21 mouse cellular contexts compared by ENCODE assay signal in genomic region chr10:63192736-63193135, GRCm38 (mm10). TPM values are rescaled to one million over a fixed set of nuclear protein-coding genes. Genes with fewer than 3 reads are reported as not detected.
DNase-seq lines count a peak whose midpoint lies in the region; TF ChIP-seq lines count a peak whose summit lies in the region.
"Had no signal": no experiment of that assay in that cellular context is flagged by ENCODE, and none has a peak within 500 bp of the region (broad histone marks: within the 10 kb centered on the region; RNA-seq: fewer than 3 reads in every experiment).

No protein-coding gene starts in this region.

- H3K27me3 ChIP-seq in E14TG2a.4 (ENCODE audit: insufficient read depth, low read length): peaks cover 13% of the 10 kb centered on the region
- H3K27me3 ChIP-seq: heart, embryonic 12.5 days; heart, embryonic 15.5 days; hindbrain, embryonic 12.5 days; hindbrain, embryonic 15.5 days had no signal

- no peak for TF ChIP-seq CTCF in E14TG2a.4 (conservative IDR thresholded peaks at IDR 0.05; ENCODE audit: low read length)

- no peaks in the 10 kb centered on the region for H3K36me3 ChIP-seq in E14TG2a.4 (ENCODE audit: insufficient read depth, low read length)
- H3K36me3 ChIP-seq: forebrain, embryonic 10.5 days; hindbrain, embryonic 12.5 days; hindbrain, embryonic 15.5 days had no signal

- H3K4me3 ChIP-seq in E14TG2a.4 (replicated peaks; ENCODE audit: low read length): peak overlapping the region; percentile 68
- H3K4me3 ChIP-seq: forebrain, embryonic 10.5 days; heart, embryonic 12.5 days; heart, embryonic 15.5 days; hindbrain, embryonic 12.5 days; hindbrain, embryonic 15.5 days had no signal

- DNase-seq in cerebellum, postnatal 10 days: peak; percentile 11 to 33
- no peak for DNase-seq in cerebellum, postnatal 25 days
- peak; percentile 83 for DNase-seq in heart, adult 11 months
- DNase-seq in heart, postnatal 4 days: no peak
- DNase-seq in natural killer cell, adult 2 months (ENCODE audit: low spot score in 2 of 2): no peak
- DNase-seq: adrenal gland, adult 8-10 months; adrenal gland, postnatal 25 days; cerebellum, adult 11-12 months; cerebellum, adult 9-10 months; forebrain, postnatal 0 days; gastrocnemius, postnatal 36 days; heart, postnatal 10 days; kidney, adult 2 months had no signal

- peaks cover 28% of the 10 kb centered on the region for H3K4me1 ChIP-seq in E14TG2a.4 (replicated peaks; ENCODE audit: low read depth, low read length)
- H3K4me1 ChIP-seq: forebrain, embryonic 10.5 days; hindbrain, embryonic 12.5 days; hindbrain, embryonic 15.5 days had no signal

- no peaks in the 10 kb centered on the region for H3K9me3 ChIP-seq in E14TG2a.4 (ENCODE audit: low read length)
- H3K9me3 ChIP-seq: forebrain, embryonic 10.5 days; heart, embryonic 12.5 days; heart, embryonic 15.5 days; hindbrain, embryonic 12.5 days; hindbrain, embryonic 15.5 days had no signal

RNA-seq across cellular contexts. Expression of gene Mypn, which starts 11.0 kb away (rescaled TPM):
- total RNA-seq in heart, postnatal 4 days (2021): 10 to 100 TPM; 69.3 to 75.7 TPM
- total RNA-seq: granulocyte monocyte progenitor cell, adult 5-6 weeks; hematopoietic stem cell, adult 5-6 weeks had no signal

RNA-seq across cellular contexts. Expression of gene Herc4, which starts 50.9 kb away (rescaled TPM):
- total RNA-seq in heart, postnatal 4 days (2021): 10 to 100 TPM; 45.2 to 45.8 TPM

Comparison
In these comparisons a context has a peak if more than half of its experiments do, and no peak if none do; other contexts are left out.
1. DNase-seq: peak in cerebellum, postnatal 10 days (2 of 2) and heart, adult 11 months (single experiment); none in cerebellum, postnatal 25 days (0 of 2), heart, postnatal 4 days (single experiment) and natural killer cell, adult 2 months (0 of 2).